Mouse (Mus musculus) subcutaneous adipose tissue, adult 2 months (tissue): Measurements from ENCODE around the gene Csnk2b. TPM values are rescaled to one million over a fixed set of nuclear protein-coding genes. Genes with fewer than 3 reads are reported as not detected.

Experiments used
- polyA plus RNA-seq: library from polyadenylated mRNA; depleted of rRNA; stranded (reverse); fragments of >200 nt; gene quantifications from 2 replicates; pipeline ENCODE4 v1.2.3, GENCODE M21; 2012; ENCODE audit warnings: low replicate concordance; rRNA removed

Gene Csnk2b
- polyA plus RNA-seq = 304 and 310 TPM in 2 replicates

DNA sequence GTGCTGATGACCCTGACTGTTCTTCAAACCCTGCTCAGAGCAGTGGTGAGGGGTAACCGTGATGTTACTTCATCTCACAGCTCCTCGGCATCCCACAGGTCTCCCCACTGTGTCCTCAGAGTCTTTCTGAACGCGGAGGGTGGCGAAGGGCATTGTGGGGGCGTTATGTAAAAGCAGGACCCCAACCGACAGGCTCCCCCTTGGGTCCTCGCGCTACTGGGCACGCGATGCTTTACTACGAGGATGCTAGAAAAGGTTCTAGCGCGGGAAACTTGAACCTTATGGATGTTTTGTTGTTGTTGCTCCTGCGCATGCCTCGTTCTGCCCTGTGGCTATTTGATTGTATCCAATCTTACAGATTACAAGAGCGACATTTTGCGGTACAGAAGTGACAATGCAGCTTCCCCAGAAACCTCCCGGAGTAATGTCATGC, at the start of gene Csnk2b:
Gene Csnk2b, minus strand, starts transcription at position 183 of the 433 bp plus-strand sequence.

DNA sequence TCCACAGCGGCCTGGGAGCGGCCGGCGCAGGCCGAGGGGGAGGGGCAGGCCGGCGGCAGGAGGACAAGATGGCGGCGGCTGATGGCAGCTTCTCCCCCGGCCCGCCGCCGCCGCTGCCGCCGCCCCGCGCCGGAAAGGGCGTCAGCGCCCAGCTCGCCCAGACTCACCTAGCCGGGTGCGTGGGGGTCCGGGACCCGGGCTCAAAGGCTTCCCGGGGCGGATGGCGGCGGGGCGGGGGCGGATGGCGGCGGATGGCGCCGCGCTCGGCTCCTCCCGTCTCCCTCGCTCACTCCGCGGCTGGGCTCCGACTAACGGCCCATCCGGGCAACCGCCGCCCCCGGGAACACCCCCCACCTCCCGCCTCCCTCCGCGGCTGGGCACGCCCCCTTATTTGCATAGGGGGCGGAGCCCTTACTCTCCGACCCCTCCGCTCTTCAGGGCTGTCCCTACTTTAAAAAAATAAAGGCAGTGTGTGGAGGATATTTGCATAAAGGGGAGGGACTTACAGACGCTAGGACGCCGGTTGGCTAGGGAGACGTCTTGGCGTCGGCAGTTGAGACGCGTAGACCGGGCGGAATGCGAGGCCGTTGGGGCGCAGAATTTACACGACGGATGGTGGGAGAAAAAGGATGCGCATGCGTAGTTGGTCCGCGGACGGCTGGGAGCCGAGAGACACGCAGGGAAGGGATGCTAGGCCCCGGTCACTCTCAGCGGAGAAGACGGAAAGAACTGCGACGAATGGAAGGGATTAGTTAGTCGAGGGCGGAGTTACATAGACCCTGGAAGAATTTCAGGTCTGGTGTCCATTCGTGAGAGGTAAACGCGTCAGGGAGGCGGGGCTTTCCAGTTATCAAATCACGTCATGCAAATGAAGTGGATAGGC, 43.0 kb upstream of the Csnk2b start, which contains the start of gene Prrc2a:
Gene Prrc2a, minus strand, starts transcription at position 330 of the 883 bp plus-strand sequence.

DNA sequence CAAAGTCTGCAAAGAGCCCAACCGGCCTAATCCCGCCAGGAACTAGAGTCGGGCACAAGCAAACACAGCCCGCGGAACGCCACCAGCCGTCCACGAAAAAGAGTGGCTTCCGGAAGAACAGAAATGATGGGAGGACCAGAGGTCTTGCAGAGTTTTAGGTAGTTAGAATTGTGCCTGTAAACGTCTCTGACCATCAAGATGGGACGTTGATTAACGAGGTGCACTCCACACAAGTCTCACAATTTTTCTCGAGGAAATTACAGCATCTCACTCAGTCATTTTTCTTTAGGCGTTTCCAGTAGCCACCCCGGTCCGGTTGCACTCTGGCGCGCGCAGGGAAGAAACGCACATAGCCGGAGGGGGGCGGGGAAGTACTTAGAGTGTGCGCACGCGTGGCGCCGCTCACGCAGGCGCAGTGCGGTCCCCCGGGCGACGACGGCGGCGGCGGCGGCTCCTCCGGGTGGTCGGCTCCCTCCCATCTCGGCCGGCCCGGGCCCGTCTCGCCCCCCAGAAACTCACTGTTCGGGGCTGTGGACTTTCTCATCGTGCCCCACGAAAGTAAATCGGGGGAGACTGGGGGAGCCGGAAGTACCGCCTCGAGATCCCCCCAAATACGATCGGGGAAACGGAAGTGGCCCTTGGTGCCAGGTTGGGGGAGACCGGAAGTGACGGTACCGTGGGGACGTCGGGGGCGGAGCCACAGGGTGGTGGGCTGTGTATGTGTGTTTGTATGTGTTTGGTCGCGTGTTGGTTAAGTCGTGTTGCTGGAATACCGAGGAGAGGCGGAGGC, 13.1 kb upstream of the Csnk2b start, which contains the start of gene Bag6:
Gene Bag6, plus strand, starts transcription at position 378 of the 790 bp plus-strand sequence.

DNA sequence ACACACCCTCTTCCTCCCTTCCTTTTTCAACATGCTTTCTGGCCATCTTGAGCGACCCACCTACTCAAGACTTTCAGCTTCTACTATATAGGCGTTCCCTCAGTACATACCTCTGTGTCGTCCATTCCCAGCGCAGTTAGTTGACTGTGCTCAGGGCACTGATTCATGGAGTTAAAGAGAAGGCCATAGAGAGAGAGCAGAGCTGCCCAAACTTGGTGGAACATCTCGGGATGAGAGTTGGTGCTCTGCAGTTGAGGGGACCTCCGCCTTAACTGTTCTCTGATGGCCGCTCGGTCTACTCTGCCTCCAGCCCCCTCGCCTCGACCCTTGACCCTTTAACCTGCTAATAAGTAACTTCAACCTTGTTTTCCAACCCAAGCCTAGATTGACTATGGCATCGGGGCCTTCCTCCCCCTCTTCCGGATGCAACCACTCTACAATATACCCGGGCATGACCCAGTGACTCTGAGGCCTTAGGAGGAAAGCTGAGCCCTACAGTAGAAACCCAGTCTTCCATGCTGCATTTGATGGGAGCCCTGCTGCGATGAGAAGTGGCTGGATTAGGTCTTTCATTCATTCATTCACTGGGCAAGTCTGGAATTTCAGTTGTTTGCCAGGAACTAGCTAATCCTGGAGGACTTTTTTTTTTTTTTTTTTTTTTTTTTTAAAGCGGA, 9.8 kb upstream of the Csnk2b start, which contains the start of gene Apom:
Gene Apom, minus strand, starts transcription at position 551 of the 674 bp plus-strand sequence.

DNA sequence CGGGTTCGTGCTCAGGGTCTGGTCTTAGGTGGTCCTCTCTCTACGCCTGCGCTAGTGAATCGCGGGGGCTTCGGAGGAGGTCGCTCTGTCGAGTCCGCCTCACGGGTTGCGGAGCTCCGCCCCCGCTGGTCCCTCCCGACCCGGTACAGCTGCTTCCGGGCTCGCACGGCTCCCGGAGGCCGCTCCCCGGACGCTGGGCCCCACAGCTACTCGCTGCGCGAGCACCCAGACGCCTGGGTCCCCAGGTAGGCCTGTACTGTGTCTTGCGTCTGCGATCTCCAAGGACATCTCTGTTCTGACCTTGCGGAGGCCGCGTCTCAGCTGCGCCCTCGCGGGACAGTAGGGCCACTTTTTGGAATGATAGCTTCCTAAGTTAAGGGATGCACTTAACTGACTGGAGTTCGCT, 4.4 kb upstream of the Csnk2b start, which contains the start of gene D17H6S53E:
Gene D17H6S53E, plus strand, starts transcription at position 168 of the 406 bp plus-strand sequence.

DNA sequence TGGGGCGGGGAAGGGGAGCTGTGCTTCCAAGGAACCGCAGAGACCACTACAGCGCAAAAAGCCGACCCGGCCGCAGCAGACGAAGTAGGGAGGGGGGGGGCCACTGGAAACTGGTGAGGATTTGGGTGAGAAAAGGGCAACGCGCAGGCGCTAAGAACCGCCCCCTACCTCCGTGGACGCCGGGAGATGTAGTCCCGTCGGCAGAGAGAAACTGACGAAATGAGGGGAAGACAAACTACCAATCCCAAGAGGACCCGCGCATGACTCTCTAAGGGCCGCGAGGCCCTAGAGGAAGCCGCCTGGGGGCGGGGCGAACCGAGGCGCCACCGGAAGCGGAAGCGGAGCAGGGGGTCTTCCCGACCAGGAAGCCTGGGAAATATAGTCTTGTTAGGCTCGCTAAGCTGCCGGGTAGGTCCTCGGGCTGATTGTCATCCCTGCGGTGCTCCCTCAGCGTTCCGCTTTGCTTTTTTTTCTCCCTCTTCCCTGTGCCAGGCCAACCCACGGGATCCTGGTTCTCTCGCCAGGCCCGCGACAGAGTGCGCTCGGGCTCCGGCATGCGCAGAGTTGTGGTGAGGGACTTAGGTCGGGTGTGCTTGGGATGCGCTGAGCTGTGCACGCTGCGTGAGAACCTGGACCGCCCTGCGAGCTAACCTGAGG, 582 bp downstream of the Csnk2b start, which contains the start of gene Gpank1:
Gene Gpank1, plus strand, starts transcription at position 313 of the 657 bp plus-strand sequence.

DNA sequence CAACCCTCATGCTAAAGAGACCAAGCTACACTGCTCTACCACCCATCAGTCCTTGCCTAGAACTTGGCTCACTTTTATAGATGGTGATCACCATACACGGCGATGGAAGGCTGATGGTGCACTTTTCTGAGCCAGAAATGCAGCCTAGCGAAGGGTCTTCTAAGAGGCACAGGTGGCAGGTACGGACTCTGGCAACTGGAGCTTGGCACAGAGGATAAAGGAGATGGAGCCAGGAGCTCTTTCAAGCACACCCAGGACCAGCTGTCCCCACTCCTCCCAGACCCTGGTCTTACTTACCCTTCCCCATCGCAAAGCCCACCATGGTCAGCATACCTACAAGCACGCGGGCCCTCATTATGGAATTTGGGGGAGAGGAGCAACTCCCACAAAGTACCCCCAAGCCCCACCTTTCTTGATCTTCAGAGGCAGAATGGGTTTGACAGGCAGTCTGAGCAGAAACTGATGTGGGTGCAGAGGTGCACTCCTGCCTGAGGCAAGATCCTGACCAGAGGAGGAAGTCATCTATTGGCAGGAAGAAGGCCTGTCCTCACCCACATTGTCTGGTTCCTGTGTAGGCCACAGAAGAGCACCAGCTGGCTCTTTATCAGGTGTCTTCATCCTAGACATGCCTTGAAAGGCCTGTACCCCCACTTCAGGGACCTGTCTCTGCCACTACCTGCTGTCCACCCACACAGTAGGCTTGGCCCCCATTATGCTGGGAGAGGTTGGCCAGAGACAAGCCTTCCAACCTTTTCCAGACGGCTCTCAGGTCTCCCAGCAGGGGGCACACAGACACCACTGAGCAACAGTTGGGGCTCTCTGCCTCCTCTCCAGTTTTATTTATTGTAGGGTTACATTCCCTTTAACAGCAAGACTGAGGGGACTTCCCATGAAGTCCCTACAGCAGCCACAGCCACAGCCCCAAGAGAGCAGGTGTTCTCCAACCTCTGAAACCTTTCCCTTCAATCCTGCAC, 6.5 kb downstream of the Csnk2b start, which contains the start of gene Ly6g5b:
Gene Ly6g5b, minus strand, starts transcription at position 383 of the 974 bp plus-strand sequence.

DNA sequence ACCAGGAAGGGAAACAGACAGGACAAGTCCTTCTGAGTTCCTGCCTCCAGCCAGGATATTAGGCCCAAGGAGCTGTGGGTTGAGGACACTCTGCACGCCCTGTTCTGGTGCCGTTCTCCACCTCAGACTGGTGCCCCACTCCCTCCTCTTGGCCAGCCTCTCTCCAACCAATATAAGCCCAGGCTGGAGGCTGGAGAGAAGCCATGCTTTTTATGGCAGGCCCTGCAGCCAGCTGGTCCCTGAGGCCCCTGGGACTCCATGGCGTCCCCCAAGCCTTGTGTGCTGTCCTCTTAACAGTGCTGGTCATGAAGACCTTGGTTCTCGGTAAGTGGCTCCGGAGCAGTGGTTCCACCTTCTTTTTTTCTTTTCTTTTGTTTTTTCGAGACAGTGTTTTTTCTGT, 13.8 kb downstream of the Csnk2b start, which contains the start of gene Ly6g5c:
Gene Ly6g5c, plus strand, starts transcription at position 183 of the 400 bp plus-strand sequence.

DNA sequence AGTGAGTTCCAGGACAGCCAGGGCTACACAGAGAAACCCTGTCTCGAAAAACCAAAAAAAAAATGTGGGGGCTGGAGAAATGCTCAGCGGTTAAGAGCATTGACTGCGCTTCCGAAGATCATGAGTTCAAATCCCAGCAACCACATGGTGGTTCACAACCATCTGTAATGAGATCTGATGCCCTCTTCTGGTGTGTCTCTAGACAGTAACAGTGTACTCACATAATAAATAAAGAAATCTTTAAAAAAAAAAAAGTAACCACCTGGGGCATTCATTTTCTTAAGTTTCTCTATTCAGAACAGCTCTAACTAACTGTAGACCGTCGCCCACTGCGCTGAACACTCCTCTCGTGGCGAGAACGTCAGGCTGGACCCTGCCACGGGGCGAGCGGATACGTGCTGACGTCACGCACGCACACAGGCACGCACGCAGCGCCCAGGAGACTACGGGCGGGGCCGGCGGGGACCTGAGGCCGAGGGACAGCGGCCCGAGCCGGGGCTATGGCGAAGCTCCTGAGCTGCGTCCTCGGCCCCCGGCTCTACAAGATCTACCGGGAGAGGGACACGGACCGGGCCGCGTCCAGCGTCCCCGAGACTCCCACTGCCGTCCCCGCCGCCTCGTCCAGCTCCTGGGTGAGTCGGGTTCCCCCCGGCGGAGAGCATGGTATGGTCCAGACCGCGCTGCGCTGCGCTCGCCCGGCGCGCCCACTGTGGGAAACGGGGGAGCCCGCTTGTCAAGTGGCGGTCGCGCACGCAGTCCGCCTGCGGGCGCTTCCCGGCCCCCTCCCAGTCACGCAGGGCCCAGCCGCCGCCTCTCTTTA, 32.8 kb downstream of the Csnk2b start, which contains the start of gene Abhd16a:
Gene Abhd16a, plus strand, starts transcription at position 439 of the 820 bp plus-strand sequence.

DNA sequence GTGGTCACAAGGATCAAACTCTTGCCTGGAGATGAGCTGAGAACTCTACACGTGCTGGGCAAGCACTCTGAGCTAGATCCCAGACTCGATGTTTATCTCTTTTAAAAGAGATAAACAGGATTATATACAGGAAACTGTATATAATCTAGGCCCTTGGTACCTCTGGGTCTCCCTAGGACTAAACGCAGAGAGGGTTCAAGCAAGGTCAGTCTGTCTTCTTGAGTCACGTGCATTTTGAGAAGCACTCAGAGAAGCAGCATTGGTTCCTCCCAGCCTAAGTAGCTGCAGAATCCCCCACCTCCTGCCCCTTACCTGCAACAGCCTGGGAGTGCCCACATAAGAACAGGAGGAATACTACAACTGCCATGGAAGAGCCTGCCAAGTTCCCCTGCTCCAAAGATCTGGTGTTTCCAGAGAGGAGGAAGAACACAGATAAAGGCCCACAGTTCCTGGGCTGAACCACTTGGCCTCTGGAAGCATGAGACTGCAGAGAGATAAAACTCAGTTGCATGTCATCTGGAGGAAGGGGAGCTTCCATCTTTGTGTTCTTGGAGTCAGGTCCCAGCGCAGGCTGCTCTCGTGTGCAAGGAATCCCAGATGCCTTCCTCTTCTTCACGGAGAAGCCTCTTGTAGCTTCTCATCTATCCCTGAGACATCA, 36.5 kb downstream of the Csnk2b start, which contains the start of gene Ly6g6f:
Gene Ly6g6f, minus strand, starts transcription at position 403 of the 658 bp plus-strand sequence.

DNA sequence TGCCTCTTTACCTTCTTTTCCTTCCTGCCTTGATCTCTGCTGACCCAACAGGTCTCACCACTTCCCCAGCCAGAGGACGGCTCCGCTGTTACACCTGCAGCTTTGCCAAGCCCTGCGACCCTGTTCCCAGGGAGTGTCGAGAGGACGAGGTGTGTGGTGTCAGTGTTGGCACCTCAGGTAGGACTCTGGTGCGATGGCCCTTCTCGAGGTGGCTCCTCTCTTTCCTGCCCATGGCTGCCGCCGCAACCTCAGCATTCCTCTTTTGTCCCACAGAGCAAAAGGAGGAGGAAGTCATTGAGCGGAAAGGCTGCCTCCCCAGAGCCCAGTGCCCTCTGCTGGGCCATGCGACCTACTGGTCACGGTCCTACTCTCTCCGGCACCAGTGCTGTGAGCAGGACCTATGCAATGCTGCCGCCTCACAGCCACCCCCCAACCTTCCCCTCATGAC, 44.0 kb downstream of the Csnk2b start, which contains the start of gene Ly6g6d:
Gene Ly6g6d, minus strand, starts transcription at position 280 of the 448 bp plus-strand sequence.

DNA sequence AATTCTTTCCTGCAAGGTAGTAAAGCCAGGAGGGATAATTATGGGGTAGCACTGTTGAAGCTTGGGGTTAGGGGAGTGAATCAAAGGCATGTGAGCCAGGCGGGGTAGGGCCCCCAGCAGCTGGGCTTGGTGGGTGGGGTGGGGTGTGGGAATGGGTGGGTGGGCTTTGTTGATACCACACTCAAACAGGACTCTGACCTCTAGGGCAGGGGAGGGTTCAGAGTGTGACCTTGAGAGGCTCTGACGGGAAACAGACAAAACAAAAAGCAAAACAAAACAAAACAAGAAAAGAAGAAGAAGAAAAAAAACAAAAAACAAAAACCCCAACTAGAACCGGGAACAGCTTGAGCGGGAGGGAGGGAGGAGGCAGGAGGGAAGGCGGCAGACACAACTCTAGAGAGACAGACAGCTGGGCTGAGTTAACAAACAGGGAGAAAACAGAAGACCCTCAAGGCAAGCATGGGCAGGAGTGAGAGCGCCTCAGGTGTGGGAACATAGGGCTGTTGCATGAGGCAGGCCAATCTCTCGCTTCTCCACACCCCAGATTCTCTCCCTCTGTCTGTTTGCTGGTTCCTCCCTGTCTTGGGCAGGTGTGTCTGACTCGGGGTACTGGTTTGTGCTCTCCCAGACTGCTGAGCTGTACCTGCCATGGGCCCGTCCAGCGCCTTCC, 45.2 kb downstream of the Csnk2b start, which contains the start of gene Ly6g6e:
Gene Ly6g6e, plus strand, starts transcription at position 396 of the 670 bp plus-strand sequence.

Other genes starting within 250 kb of the Csnk2b start
- 7.5 and 24.8 TPM in 2 replicates for gene Zbtb12, start 242.6 kb downstream of the Csnk2b start, polyA plus RNA-seq
- gene Gm20547, start 240.0 kb downstream of the Csnk2b start, polyA plus RNA-seq = not detected in 2 replicates
- gene C2, start 223.8 kb downstream of the Csnk2b start, polyA plus RNA-seq = 69.3 and 73.7 TPM in 2 replicates
- gene Ehmt2, start 223.6 kb downstream of the Csnk2b start, polyA plus RNA-seq = 185 and 311 TPM in 2 replicates
- gene Slc44a4, start 207.6 kb downstream of the Csnk2b start, polyA plus RNA-seq = 0.10 and 12.1 TPM in 2 replicates
- 41.5 and 44.0 TPM in 2 replicates for gene Neu1, start 190.8 kb downstream of the Csnk2b start, polyA plus RNA-seq
- gene Hspa1b, start 162.8 kb downstream of the Csnk2b start, polyA plus RNA-seq = 15.3 and 47.3 TPM in 2 replicates
- not detected in 2 replicates for gene Gm20481, start 152.1 kb downstream of the Csnk2b start, polyA plus RNA-seq
- 8.7 and 27.0 TPM in 2 replicates for gene Hspa1a, start 149.9 kb downstream of the Csnk2b start, polyA plus RNA-seq
- gene Hspa1l, start 149.3 kb downstream of the Csnk2b start, polyA plus RNA-seq = 0.46 and 0.59 TPM in 2 replicates
- 69.2 and 79.0 TPM in 2 replicates for gene Lsm2, start 140.2 kb downstream of the Csnk2b start, polyA plus RNA-seq
- 61.9 and 207 TPM in 2 replicates for gene Vars, start 121.1 kb downstream of the Csnk2b start, polyA plus RNA-seq
- 0.39 and 0.62 TPM in 2 replicates for gene Vwa7, start 105.5 kb downstream of the Csnk2b start, polyA plus RNA-seq
- 0.54 and 1.7 TPM in 2 replicates for gene Sapcd1, start 94.0 kb downstream of the Csnk2b start, polyA plus RNA-seq
- gene Msh5, start 75.3 kb downstream of the Csnk2b start, polyA plus RNA-seq = 1.8 TPM in 2 replicates
- gene Clic1, start 72.1 kb downstream of the Csnk2b start, polyA plus RNA-seq = 87.4 and 180 TPM in 2 replicates
- gene Ddah2, start 63.0 kb downstream of the Csnk2b start, polyA plus RNA-seq = 59.2 and 121 TPM in 2 replicates
- gene Ly6g6c, start 56.7 kb downstream of the Csnk2b start, polyA plus RNA-seq = 0.17 TPM in 1 of 2 replicates, not detected in the other
- gene Mpig6b, start 55.9 kb downstream of the Csnk2b start, polyA plus RNA-seq = 0.09 and 0.21 TPM in 2 replicates
- 0.24 and 4.5 TPM in 2 replicates for gene Ly6g6e, start 45.2 kb downstream of the Csnk2b start, polyA plus RNA-seq
- gene Ly6g6d, start 44.0 kb downstream of the Csnk2b start, polyA plus RNA-seq = 2.3 and 5.4 TPM in 2 replicates
- not detected in 2 replicates for gene Ly6g6f, start 36.4 kb downstream of the Csnk2b start, polyA plus RNA-seq
- gene Abhd16a, start 32.8 kb downstream of the Csnk2b start, polyA plus RNA-seq = 206 and 214 TPM in 2 replicates
- gene Ly6g5c, start 13.8 kb downstream of the Csnk2b start, polyA plus RNA-seq = 3.1 TPM in 1 of 2 replicates, not detected in the other
- gene Ly6g5b, start 6.6 kb downstream of the Csnk2b start, polyA plus RNA-seq = 1.9 and 3.2 TPM in 2 replicates
- gene Gpank1, start 598 bp downstream of the Csnk2b start, polyA plus RNA-seq = 12.3 and 16.6 TPM in 2 replicates
- 6.4 and 11.3 TPM in 2 replicates for gene D17H6S53E, start 4.3 kb upstream of the Csnk2b start, polyA plus RNA-seq
- 0.17 TPM in 1 of 2 replicates, not detected in the other for gene Apom, start 10.0 kb upstream of the Csnk2b start, polyA plus RNA-seq
- gene Bag6, start 13.1 kb upstream of the Csnk2b start, polyA plus RNA-seq = 178 and 246 TPM in 2 replicates
- gene Prrc2a, start 42.8 kb upstream of the Csnk2b start, polyA plus RNA-seq = 249 and 404 TPM in 2 replicates
- gene Aif1, start 54.0 kb upstream of the Csnk2b start, polyA plus RNA-seq = 1.9 and 5.2 TPM in 2 replicates
- gene Lst1, start 66.4 kb upstream of the Csnk2b start, polyA plus RNA-seq = 23.5 and 60.6 TPM in 2 replicates
- gene Ltb, start 72.4 kb upstream of the Csnk2b start, polyA plus RNA-seq = 4.2 and 11.0 TPM in 2 replicates
- 2.2 and 3.1 TPM in 2 replicates for gene Tnf, start 80.0 kb upstream of the Csnk2b start, polyA plus RNA-seq
- 0.16 and 0.69 TPM in 2 replicates for gene Lta, start 83.3 kb upstream of the Csnk2b start, polyA plus RNA-seq
- 0.64 and 4.9 TPM in 2 replicates for gene Gm16181, start 98.8 kb upstream of the Csnk2b start, polyA plus RNA-seq
- 7.5 and 9.8 TPM in 2 replicates for gene Atp6v1g2, start 111.6 kb upstream of the Csnk2b start, polyA plus RNA-seq
- 14.3 and 18.2 TPM in 2 replicates for gene Nfkbil1, start 113.7 kb upstream of the Csnk2b start, polyA plus RNA-seq
- gene Ddx39b, start 119.7 kb upstream of the Csnk2b start, polyA plus RNA-seq = 285 and 496 TPM in 2 replicates
- 1,137 and 2,644 TPM in 2 replicates for gene H2-D1, start 140.7 kb upstream of the Csnk2b start, polyA plus RNA-seq
- gene H2-Q1, start 198.4 kb upstream of the Csnk2b start, polyA plus RNA-seq = not detected in 2 replicates
- 2.4 TPM in 1 of 2 replicates, not detected in the other for gene H2-Q2, start 220.2 kb upstream of the Csnk2b start, polyA plus RNA-seq